Mouse (Mus musculus): ENCODE measurements around the gene Ndufaf3.
"Not testable (repeated sequence)": the region's sequence is repeated elsewhere in the genome, so short reads cannot be mapped to it uniquely, and the experiment has no call there.

Ndufaf3 gene

GRCm38 (mm10) chr9:108566815-108567776 is at the start of gene Ndufaf3:
Gene Ndufaf3, minus strand, starts transcription at chr9:108567434.
- DNase-seq (ENCODE audit: low spot score): peak; percentile 95

- no peak for DNase-seq (ENCODE audit: low spot score)
These were observed 44.3 kb upstream of the Ndufaf3 start for GRCm38 (mm10) chr9:108611488-108611887.

GRCm38 (mm10) chr9:108608889-108609288 is 41.7 kb upstream of the Ndufaf3 start:
- DNase-seq (ENCODE audit: low spot score): no peak

- DNase-seq (ENCODE audit: low spot score): not testable (repeated sequence)
These were observed 40.7 kb upstream of the Ndufaf3 start for GRCm38 (mm10) chr9:108607929-108608328.

GRCm38 (mm10) chr9:108601986-108602385 is 34.8 kb upstream of the Ndufaf3 start:
- DNase-seq (ENCODE audit: low spot score): no peak

- peak; percentile 53 for DNase-seq (ENCODE audit: low spot score)
These were observed 32.8 kb upstream of the Ndufaf3 start for GRCm38 (mm10) chr9:108600011-108600410.

GRCm38 (mm10) chr9:108599021-108599566 is 31.9 kb upstream of the Ndufaf3 start:
- DNase-seq (ENCODE audit: low spot score): no peak

- no peak for DNase-seq (ENCODE audit: low spot score)
These were observed 29.9 kb upstream of the Ndufaf3 start, which contains the start of gene P4htm for GRCm38 (mm10) chr9:108596998-108597764. Gene P4htm, minus strand, starts transcription at chr9:108597667.

GRCm38 (mm10) chr9:108594354-108594753 is 27.1 kb upstream of the Ndufaf3 start:
- DNase-seq (ENCODE audit: low spot score): no peak

GRCm38 (mm10) chr9:108591462-108591861 is 24.2 kb upstream of the Ndufaf3 start:
- DNase-seq (ENCODE audit: low spot score): no peak

GRCm38 (mm10) chr9:108589229-108589628 is 22.0 kb upstream of the Ndufaf3 start:
- DNase-seq (ENCODE audit: low spot score): no peak

- peak; percentile 34 for DNase-seq (ENCODE audit: low spot score)
These were observed 20.4 kb upstream of the Ndufaf3 start for GRCm38 (mm10) chr9:108587571-108588180.

- peak; percentile 67 for DNase-seq (ENCODE audit: low spot score)
These were observed 12.1 kb upstream of the Ndufaf3 start for GRCm38 (mm10) chr9:108579344-108579690.

GRCm38 (mm10) chr9:108578545-108579343 is 11.5 kb upstream of the Ndufaf3 start, which contains the start of gene Wdr6:
Gene Wdr6, minus strand, starts transcription at chr9:108578739.
- DNase-seq (ENCODE audit: low spot score): peak; percentile 85

GRCm38 (mm10) chr9:108577934-108578544 is 10.8 kb upstream of the Ndufaf3 start:
- DNase-seq (ENCODE audit: low spot score): peak; percentile 61

GRCm38 (mm10) chr9:108577025-108577424 is 9.8 kb upstream of the Ndufaf3 start:
- DNase-seq (ENCODE audit: low spot score): no peak

GRCm38 (mm10) chr9:108575321-108576297 is 8.4 kb upstream of the Ndufaf3 start:
- no peak for DNase-seq (ENCODE audit: low spot score)

GRCm38 (mm10) chr9:108574921-108575320 is 7.7 kb upstream of the Ndufaf3 start:
- DNase-seq (ENCODE audit: low spot score): no peak
